In the genomic region with DNA sequence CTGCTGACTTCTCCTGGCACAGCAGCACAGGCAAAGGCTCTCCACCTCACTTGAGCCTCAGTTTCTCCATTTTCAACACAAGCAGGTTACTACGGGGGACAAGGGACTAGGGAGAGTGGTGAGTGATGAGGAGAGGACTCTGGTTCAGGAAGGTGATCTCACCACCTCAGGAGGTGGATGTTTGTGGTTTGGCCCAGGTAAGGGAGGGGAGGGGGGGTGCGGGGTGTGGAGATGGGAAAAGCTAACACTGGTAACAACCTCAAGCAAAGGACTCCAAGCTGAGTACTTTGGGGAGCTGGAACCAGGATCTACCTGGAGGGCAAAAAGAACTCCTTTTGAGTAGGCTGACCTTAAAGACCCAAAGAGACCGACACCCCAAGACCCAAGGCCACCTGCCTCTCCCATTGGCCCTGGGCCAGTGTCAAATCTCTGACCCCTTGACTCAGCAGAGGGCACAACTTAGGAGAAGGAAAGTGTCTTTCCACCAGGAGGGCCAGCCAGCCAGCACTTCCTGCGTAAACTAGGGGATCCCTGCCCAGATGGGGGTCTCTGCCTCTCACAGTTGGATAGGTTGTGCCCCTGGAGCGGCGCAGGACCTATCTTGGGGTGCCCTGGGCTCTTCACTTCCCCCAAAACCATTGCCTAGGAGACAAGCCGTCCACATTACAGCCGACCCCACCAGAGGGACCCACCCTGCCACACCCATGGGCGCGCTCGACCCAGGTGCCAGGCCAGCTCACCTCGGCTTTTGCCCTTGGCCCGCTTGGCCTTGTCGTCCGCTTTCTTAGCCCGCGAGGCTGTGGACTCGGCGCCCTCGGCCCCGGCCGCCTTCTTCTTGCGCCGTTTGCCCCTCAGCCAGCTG, we compare ENCODE assay signal across 8 mouse cellular contexts. TPM values are rescaled to one million over a fixed set of nuclear protein-coding genes. Genes with fewer than 3 reads are reported as not detected.
DNase-seq lines count a peak whose midpoint lies in the region; ATAC-seq and TF ChIP-seq lines count a peak whose summit lies in the region.

No protein-coding gene starts in this region.

- peak; percentile 34 for DNase-seq in gastrocnemius, postnatal 10 days
- DNase-seq in gastrocnemius, postnatal 36 days: no peak
- DNase-seq in ZHBTc4 (ENCODE audit: low read depth, low spot score): peak; percentile 51
- DNase-seq in hindbrain, postnatal 0 days (ENCODE audit: low spot score): no peak
- DNase-seq in lung, postnatal 0 days (ENCODE audit: low spot score): peak; percentile 81
- no peak for DNase-seq in layer of hippocampus, postnatal 36 days
- DNase-seq in thymus, postnatal 4 days: no peak
- DNase-seq in cerebellum, postnatal 36 days: no peak

- peak overlapping the region; percentile 57 for H3K9ac ChIP-seq in hindbrain, postnatal 0 days (replicated peaks; ENCODE audit: low read length)
- peak overlapping the region; percentile 82 for H3K9ac ChIP-seq in lung, postnatal 0 days (replicated peaks; ENCODE audit: low read depth)

- no peak for TF ChIP-seq CTCF in hindbrain, postnatal 0 days (IDR thresholded peaks at IDR 0.05; ENCODE audit: low read depth)
- TF ChIP-seq CTCF in lung, postnatal 0 days (IDR thresholded peaks at IDR 0.05): no peak

- H3K36me3 ChIP-seq in hindbrain, postnatal 0 days (ENCODE audit: insufficient read depth, low read length): no peaks in the 10 kb centered on the region
- no peaks in the 10 kb centered on the region for H3K36me3 ChIP-seq in lung, postnatal 0 days (ENCODE audit: insufficient read depth, low read length)

- peak overlapping the region; percentile 98 for H3K4me2 ChIP-seq in hindbrain, postnatal 0 days (ENCODE audit: low read depth, low read length)
- H3K4me2 ChIP-seq in lung, postnatal 0 days (replicated peaks; ENCODE audit: low read depth, low read length): peak overlapping the region; percentile 94

- no peak for ATAC-seq in hindbrain, postnatal 0 days
- ATAC-seq in lung, postnatal 0 days: peak; percentile 66

- H3K4me3 ChIP-seq in hindbrain, postnatal 0 days (ENCODE audit: low read length): peak overlapping the region; percentile 54
- peak overlapping the region; percentile 67 for H3K4me3 ChIP-seq in lung, postnatal 0 days (ENCODE audit: low read depth, low read length)

- H3K4me1 ChIP-seq in hindbrain, postnatal 0 days (ENCODE audit: insufficient read depth, low read length): 0 out of 2 replicates have a peak, but pooled peaks cover 3% of the 10 kb centered on the region
- H3K4me1 ChIP-seq in lung, postnatal 0 days (ENCODE audit: insufficient read depth, low read depth, low read length): peaks cover 7% of the 10 kb centered on the region; the same call in 1 of the 2 replicates

- no peak overlapping the region for H3K27ac ChIP-seq in hindbrain, postnatal 0 days
- peak overlapping the region; percentile 92 for H3K27ac ChIP-seq in lung, postnatal 0 days (ENCODE audit: low read length)

- intact Hi-C loops in gastrocnemius, postnatal 36 days (cut with DNase I): no loop called here

- H3K9me3 ChIP-seq in hindbrain, postnatal 0 days (ENCODE audit: low read length): no peaks in the 10 kb centered on the region
- H3K9me3 ChIP-seq in lung, postnatal 0 days (ENCODE audit: low read length): no peaks in the 10 kb centered on the region

- no peak for TF ChIP-seq EP300 in lung, postnatal 0 days (IDR thresholded peaks at IDR 0.05)

- WGBS in hindbrain, postnatal 0 days: 11% methylated on average over 24 of the region's 24 CpGs
- WGBS in lung, postnatal 0 days: 13% methylated on average over 23 of the region's 24 CpGs

- 0 out of 2 replicates have a peak, but pooled peaks cover 16% of the 10 kb centered on the region for H3K27me3 ChIP-seq in hindbrain, postnatal 0 days (ENCODE audit: insufficient read depth, low read length)
- 0 out of 2 replicates have a peak, but pooled peaks cover 3% of the 10 kb centered on the region for H3K27me3 ChIP-seq in lung, postnatal 0 days (replicated peaks; ENCODE audit: insufficient read depth, low read length)

RNA-seq across cellular contexts. Expression of a gene that starts 13.6 kb away (rescaled TPM):
- total RNA-seq in gastrocnemius, postnatal 10 days (2021): 1 to 10 TPM; 2.6 to 4.9 TPM
- total RNA-seq in gastrocnemius, postnatal 36 days (2021): 1 to 10 TPM; 1.7 to 1.9 TPM
- total RNA-seq in hindbrain, postnatal 0 days (2014; rRNA removed): 23.1 and 29.0 TPM in 2 replicates
- 4.9 and 5.3 TPM in 2 replicates for polyA plus RNA-seq in hindbrain, postnatal 0 days (2015; fragmentation: Nextera tagmentation; extraction: Ambion mirVana)
- polyA plus RNA-seq in lung, postnatal 0 days (2015; fragmentation: Nextera tagmentation; extraction: Ambion mirVana): 6.7 and 7.9 TPM in 2 replicates
- total RNA-seq in layer of hippocampus, postnatal 36 days (2021): 1 to 10 TPM; 5.8 TPM

RNA-seq across cellular contexts. Expression of a gene that starts 39.8 kb away (rescaled TPM):
- 10 to 100 TPM; 63.6 to 64.4 TPM for total RNA-seq in gastrocnemius, postnatal 10 days (2021)
- total RNA-seq in gastrocnemius, postnatal 36 days (2021): 10 to 100 TPM; 38.3 to 44.9 TPM
- total RNA-seq in hindbrain, postnatal 0 days (2014; rRNA removed): 1.9 and 3.3 TPM in 2 replicates
- polyA plus RNA-seq in hindbrain, postnatal 0 days (2015; fragmentation: Nextera tagmentation; extraction: Ambion mirVana): 1.9 and 2.0 TPM in 2 replicates
- 0.80 and 0.98 TPM in 2 replicates for polyA plus RNA-seq in lung, postnatal 0 days (2015; fragmentation: Nextera tagmentation; extraction: Ambion mirVana)
- 1 to 10 TPM in 1 of 2 experiments, under 1 TPM in 1; 0.56 to 1.1 TPM for total RNA-seq in layer of hippocampus, postnatal 36 days (2021)

RNA-seq across cellular contexts. Expression of a gene that starts 58.1 kb away (rescaled TPM):
- 10 to 100 TPM; 35.5 to 48.5 TPM for total RNA-seq in gastrocnemius, postnatal 10 days (2021)
- total RNA-seq in gastrocnemius, postnatal 36 days (2021): 10 to 100 TPM; 38.0 to 39.8 TPM
- 56.0 and 79.6 TPM in 2 replicates for total RNA-seq in hindbrain, postnatal 0 days (2014; rRNA removed)
- polyA plus RNA-seq in hindbrain, postnatal 0 days (2015; fragmentation: Nextera tagmentation; extraction: Ambion mirVana): 101 and 102 TPM in 2 replicates
- 26.4 and 27.1 TPM in 2 replicates for polyA plus RNA-seq in lung, postnatal 0 days (2015; fragmentation: Nextera tagmentation; extraction: Ambion mirVana)
- 10 to 100 TPM; 84.4 to 95.9 TPM for total RNA-seq in layer of hippocampus, postnatal 36 days (2021)

RNA-seq across cellular contexts. Expression of a gene that starts 58.1 kb away (rescaled TPM):
- total RNA-seq in gastrocnemius, postnatal 10 days (2021): 10 to 100 TPM in 1 of 2 experiments, 1 to 10 TPM in 1; 8.3 to 13.3 TPM
- total RNA-seq in gastrocnemius, postnatal 36 days (2021): 1 to 10 TPM; 3.3 to 5.1 TPM
- total RNA-seq in hindbrain, postnatal 0 days (2014; rRNA removed): 35.9 and 36.8 TPM in 2 replicates
- 16.2 and 16.9 TPM in 2 replicates for polyA plus RNA-seq in hindbrain, postnatal 0 days (2015; fragmentation: Nextera tagmentation; extraction: Ambion mirVana)
- 7.3 and 7.5 TPM in 2 replicates for polyA plus RNA-seq in lung, postnatal 0 days (2015; fragmentation: Nextera tagmentation; extraction: Ambion mirVana)
- 10 to 100 TPM; 31.8 to 34.8 TPM for total RNA-seq in layer of hippocampus, postnatal 36 days (2021)

Comparison
In these comparisons a context has a peak if more than half of its experiments do, and no peak if none do; other contexts are left out.
1. DNase-seq: peak in gastrocnemius, postnatal 10 days (single experiment), ZHBTc4 (single experiment) and lung, postnatal 0 days (single experiment); none in gastrocnemius, postnatal 36 days (0 of 2), hindbrain, postnatal 0 days (single experiment), layer of hippocampus, postnatal 36 days (0 of 2), thymus, postnatal 4 days (single experiment) and cerebellum, postnatal 36 days (0 of 2).